Mouse (Mus musculus): Measurements from ENCODE around the gene Scnn1b.

- TF ChIP-seq CTCF (IDR thresholded peaks at IDR 0.05; ENCODE audit: borderline replicate concordance, extremely low read depth, insufficient read depth, insufficient read length) (peak; percentile 20; the same call in 1 of the 2 replicates), POLR2A (IDR thresholded peaks at IDR 0.05; ENCODE audit: borderline replicate concordance, extremely low read depth, insufficient read depth, insufficient read length, poor library complexity, severe bottlenecking) (no peak)
Observed at GRCm38 (mm10) chr7:121835392-121835791, 29.4 kb upstream of the Scnn1b start.
